Mouse (Mus musculus) spleen, embryonic (tissue): ENCODE measurements at regions not wholly inside any gene's neighbourhood (a gene's known extent, or its start where the extent isn't known, plus 50 kb on each side); places are given as distances from the start of the nearest gene placed in this dataset.

ENCODE experiments used
- CTCF ChIA-PET: fragments of 350-600 bp; sonication (Branson Sonifier 250); formaldehyde crosslinking; loops from one replicate; lab custom pipeline; 2022; lab: Charles Lee

DNA sequence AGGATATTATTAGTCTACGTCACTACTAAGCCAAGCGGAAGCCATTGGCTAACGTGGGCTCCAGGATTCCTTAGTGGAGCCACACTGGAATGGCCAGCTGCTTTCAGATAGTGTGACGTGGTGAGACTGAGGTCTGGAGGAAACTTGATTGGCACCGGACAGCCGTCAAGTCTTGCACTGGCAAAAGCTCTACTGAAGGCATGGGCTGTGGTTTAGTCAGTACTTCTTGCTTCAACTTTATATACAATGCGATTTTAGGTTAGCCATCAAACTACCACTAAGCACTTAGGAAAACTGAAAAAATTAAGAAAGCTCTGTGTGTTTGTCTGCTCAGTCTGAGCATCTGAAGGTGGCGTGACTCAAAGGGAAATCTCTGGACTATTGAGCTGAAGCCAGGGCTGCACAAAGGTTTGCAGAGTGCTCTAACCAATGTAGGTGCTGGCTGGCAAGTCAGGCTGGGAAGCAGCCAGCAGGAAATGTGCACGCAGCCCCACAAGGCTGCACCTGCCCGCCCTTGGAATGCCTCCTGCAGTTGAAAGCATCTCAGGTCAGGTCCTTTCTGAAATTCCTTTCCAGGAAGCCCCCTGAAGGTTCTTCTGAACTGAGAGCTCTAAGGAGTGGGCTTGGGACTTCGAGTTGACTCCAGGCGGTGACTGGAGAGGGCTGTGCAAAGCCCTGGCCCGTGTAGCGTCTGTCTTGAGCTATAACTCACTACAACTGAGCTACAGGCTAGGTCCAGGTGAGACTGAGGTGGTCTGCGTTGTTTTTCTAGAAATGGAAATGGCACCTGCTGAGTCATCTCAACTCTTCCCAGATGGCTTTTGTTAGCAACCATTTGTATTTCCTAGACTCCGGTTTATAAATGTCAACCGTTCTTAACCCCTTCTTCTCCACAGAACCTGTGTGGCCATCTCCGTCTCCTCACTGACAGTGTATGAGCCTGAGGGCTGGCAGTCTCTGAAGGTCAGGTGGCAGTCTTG is 172.2 kb upstream of the Id2 start:
- CTCF ChIA-PET = no interaction called here

- CTCF ChIA-PET = no interaction called here
These were observed 171.4 kb upstream of the Id2 start for GRCm38 (mm10) chr12:25268323-25268722.

DNA sequence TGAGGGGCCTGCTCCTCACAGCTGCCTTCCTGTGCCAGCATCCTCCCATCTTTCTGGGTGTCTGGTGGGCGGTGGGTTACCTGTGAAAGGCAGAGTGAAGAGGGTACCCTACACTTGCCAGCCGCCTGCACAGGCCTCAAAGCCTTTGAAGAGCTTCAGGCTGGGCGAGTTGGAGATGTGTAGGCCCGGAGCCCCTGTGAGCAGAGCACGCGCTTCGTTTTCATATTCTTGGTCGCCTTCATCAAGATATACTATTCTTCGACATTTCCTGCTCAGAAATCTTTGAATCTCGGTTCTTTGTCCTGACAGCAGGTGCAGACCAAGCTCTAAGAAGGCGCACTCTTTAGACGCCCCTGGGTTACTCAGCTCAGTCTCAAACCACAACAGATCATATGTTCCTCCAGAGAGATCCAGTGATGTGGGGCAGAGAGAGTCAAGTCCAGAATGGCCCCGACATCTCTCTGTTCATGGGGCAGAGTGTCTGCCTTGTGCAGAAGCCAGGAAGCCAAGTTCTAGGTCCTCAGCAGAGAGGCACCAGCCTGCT is 170.7 kb upstream of the Id2 start:
- CTCF ChIA-PET = no interaction called here

DNA sequence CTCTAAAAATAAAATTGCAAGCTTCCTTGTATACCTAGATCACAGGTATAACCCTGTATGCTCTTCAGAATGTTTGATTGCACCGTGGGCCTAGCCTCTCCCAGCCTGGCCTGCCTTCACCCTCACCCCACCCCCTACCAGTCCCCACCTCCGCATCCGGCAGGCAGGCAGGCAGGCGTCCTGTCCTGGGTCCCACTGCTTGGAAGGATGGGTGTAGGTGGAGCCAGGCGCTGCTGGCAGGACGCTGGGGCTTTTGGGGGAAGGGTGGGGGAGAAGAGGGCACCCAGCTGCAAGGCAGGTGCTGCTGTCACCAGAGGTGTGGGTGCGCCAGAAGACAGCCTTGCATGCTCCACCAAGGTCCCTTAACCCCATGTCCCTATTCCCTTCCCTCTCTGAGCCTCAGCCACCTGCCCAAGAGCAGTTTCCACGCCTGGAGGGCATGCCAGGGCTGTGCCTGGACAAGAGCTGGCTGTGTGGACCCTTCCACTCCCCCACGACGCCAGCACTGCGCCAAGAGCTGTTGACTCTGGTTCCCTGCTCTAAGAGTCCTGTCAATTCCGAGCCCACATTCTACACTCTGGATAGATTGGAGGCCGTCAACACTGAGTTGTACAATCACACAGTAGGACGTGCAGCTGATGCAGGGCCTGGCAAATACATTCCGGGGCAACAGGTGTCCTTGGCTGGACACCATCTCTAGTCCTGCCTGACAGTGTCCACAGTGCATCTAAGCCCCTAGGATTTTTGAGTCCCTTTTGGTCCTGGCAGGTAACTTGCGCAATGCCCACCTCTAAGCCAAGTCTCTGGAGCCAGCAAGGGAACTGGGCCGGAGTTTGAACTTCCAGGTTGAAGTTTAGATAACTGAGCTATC is 170.0 kb upstream of the Id2 start:
- CTCF ChIA-PET = no interaction called here

DNA sequence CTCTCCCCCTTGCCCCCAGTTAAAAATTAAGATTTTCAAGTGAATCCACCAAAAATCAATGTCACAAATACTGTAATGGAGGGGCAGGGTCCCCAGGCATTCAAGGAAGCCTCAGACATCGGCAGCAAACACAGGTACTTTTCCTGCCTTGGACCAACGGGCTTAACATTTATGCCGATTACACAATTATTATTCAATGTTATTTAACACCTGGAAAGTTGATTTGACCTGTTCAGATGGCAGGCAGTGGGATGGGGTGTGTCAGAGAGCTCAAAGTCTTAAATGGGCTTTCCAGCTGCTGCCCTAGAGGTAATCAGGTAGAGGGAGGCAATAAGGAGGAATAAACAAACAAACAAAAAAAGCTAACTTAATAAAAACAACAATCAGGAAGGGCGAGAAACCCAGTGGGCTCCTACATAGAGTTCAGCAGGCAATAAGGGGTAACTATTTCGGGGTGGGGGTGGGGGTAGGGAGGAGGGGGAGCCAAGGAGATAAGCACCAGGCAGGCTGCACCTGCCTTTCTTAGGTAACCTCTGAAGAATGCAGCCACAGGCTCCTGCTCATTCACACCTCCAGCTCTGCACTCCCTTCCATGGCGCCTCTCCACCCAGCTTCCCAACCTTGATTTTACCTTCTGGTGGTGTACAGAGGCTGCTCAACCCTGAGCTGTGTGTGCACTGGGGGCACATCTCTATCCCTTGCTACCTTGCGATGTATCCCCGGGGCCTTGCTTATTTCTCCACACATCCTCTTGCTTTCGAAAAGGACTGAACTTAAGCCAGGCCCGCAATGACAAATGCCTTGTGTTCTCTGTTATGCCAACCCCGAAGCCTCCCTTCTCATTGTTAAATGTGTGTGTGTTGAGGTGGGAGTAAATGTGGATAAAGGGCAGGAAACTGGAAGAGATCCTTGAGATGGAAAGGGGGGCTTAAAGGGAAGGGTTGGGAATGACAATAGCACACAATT is 168.9 kb upstream of the Id2 start:
- CTCF ChIA-PET = no interaction called here

GRCm38 (mm10) chr12:25265066-25265465 is 168.1 kb upstream of the Id2 start:
- CTCF ChIA-PET = no interaction called here

- CTCF ChIA-PET = interaction anchor here (0.5 kb wide), 1 partner anchor 68 kb away, joined by 4 read pairs; no protein-coding TSS in a partner anchor
These were observed 167.5 kb upstream of the Id2 start for GRCm38 (mm10) chr12:25264408-25264807.

- CTCF ChIA-PET = no interaction called here
These were observed 165.5 kb upstream of the Id2 start for GRCm38 (mm10) chr12:25262461-25262860.

DNA sequence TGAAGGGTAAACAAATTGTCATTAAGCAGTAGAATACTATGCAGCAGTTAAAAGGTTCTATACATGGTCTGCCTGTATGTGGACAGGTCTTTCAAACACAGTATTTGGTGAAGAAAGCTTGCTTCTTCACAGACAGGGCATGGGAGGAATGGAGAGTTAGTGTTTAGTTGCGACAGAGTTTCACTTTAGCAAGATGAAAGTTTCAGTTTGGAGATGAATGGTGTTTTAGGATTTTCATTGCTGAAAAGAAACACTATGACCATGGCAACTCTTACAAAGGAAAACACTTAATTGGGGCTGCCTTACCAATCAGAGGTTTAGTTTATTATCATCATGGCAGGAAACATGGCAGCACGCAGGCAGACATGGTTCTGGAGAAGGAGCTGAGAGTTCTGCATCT is 162.2 kb upstream of the Id2 start:
- CTCF ChIA-PET = no interaction called here

DNA sequence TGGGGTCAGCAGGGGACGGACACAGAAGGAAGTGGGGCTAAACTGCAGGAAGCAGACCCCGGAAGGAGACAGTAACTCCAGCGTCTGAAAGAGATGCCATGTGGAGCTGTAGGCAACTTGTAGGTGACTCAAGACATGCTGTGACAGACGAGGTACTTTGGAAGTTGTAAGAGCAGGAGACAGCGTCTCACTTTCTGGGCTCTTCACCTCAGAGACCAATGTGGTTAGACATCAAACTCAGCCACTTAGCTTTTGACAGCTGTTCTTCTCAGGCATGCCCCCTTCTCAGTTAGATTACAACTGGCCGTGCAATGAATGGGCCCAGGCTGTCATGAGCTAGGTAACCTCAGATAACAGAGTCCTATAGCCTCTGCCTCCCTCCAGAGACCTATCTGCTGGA is 159.3 kb upstream of the Id2 start:
- CTCF ChIA-PET = no interaction called here

DNA sequence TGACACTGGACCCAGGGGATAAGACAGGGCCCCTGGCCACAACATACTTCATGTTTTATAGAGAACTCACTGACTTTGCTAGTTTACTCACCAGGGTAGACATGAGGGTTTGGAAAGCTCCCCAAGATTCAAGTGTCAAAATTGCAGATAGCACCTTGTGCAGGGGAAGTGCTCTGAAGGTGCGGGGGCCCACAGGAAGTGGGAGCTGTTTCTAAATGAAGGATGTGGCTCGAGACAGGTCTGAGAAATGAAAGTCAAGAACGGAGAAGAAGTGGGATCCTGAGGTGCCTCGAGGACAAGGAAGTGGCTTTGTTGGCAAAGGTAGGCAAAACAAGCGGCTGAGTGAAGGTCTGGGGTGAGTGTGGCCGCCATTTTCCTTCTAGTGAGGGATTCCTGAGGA is 157.8 kb upstream of the Id2 start:
- CTCF ChIA-PET = interaction anchor here (1.0 kb wide), 1 partner anchor 67 kb away, joined by 3 read pairs; no protein-coding TSS in a partner anchor

DNA sequence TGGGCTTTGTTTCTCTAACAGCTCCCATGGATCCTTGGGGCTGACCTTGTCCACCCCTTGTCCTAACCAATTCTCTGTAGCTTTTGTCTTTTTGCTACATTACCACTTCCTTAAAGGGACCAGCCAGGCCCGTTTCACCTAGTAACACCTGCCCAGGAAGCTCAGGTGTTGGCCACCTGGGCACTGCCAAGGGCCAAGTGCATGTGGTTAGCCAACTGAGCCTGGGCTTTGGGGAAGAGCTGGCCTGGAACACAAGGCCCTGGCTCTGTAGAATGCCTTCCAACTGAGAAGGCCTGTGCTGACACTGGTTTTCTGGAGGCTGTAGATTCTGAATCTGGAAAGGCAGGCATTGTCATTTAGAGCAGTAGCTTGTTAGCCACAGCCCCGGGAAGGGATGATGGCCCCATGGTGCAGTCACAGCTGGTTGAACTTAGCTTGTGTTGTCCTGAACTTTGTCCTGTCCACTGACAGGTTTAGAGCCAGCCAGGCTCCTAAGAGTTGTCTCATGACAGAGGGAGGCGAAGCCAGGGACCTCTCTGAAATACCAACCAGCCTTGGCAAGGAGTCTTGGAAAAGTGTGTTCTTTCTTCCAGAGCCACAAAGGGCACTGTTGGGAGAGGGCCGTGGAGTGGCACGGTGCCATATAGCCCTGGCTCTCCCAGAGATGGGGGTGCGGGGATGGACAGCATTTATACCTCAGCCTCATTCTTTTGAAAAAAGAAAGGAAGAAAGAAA is 156.0 kb upstream of the Id2 start:
- CTCF ChIA-PET = no interaction called here

- CTCF ChIA-PET = no interaction called here
These were observed 154.7 kb upstream of the Id2 start for GRCm38 (mm10) chr12:25251411-25252171.

- CTCF ChIA-PET = no interaction called here
These were observed 153.9 kb upstream of the Id2 start for GRCm38 (mm10) chr12:25250881-25251280.

- CTCF ChIA-PET = interaction anchor here (0.5 kb wide), 2 partner anchors 108 to 165 kb away, joined by 3 to 24 read pairs; no protein-coding TSS in a partner anchor
These were observed 151.9 kb upstream of the Id2 start for GRCm38 (mm10) chr12:25248681-25249366.

DNA sequence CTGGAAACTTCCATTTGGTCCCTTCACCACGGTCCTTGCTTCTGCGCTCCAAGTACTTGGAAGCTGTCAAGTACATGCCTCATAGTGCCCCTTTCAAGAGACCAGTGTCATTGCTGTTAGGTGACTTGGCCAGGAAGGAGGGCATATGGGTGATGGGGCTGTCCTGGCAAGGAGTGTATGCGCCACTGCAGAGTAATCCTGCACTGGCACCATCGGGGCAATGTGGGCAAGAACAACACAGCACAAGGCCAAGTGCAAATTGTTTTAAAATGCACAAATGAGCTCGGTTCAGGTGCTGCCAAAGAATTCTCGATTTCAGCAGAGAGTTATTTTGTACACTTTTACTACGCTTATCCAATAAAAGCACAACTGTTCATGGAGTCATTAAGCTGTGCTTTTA is 149.6 kb upstream of the Id2 start:
- CTCF ChIA-PET = no interaction called here

GRCm38 (mm10) chr12:25245661-25246060 is 148.7 kb upstream of the Id2 start:
- CTCF ChIA-PET = no interaction called here

DNA sequence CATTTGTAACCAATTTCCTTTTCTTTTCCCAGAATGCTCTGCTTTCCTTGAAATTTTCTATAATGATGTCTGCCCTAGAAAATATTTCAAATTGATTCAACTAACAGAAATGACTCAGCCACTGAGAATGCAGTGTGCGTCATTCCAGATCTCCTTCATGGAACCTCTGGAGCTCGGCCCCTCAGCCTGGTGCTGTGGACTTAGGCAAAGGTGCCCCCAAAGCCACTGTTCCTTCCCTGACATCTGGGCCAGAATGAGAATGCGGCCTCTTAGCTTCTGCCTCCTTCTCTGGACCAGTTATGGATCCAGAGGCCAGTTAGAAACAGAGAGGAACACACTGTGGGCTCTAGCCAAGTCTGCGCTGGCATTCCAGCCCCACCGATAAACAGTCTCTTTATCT is 148.3 kb upstream of the Id2 start:
- CTCF ChIA-PET = no interaction called here

DNA sequence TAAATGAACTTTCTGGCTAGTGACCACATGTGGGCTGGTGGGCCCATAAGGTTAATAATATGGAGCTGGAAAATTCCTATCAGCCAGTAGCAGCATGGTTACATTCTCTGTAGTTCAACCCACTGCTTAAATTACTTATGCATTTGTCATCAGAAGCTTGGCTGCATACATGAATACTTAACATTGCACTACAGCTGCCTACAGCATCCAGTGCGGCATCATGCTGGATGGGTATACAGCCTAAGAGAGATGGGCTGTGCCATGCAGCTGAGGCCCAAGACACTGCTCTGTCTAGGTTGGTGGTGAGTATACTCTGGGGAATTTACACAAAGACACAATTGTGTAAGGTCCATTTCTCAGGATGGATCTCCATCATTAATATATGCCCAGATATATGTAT is 147.7 kb upstream of the Id2 start:
- CTCF ChIA-PET = no interaction called here
